Mouse (Mus musculus) liver, adult 2 months (tissue): ENCODE results near the gene Abcc12. TPM values are rescaled to one million over a fixed set of nuclear protein-coding genes. Genes with fewer than 3 reads are reported as not detected.

Source experiments
- DNase-seq: peaks from one replicate; pipeline ENCODE4 v3.0.0-alpha.2; 2011; ENCODE audit warnings: low read depth, low spot score; ENCODE audit errors: extremely low read depth
- H3K27ac ChIP-seq: fragments of 200-500 bp; replicated peaks from 2 replicates; pipeline ENCODE4 v1.5.1; 2012; ENCODE audit warnings: low read depth, mild to moderate bottlenecking, control low read depth, inconsistent platforms, low read length; ENCODE audit not compliant: insufficient read depth
- H3K27me3 ChIP-seq: fragments of 200-500 bp; 2 replicates; pipeline ENCODE4 v1.6.1; 2012; ENCODE audit warnings: mild to moderate bottlenecking, moderate library complexity, low read length, inconsistent platforms; ENCODE audit not compliant: control insufficient read depth, insufficient read depth
- H3K36me3 ChIP-seq: fragments of 200-500 bp; 2 replicates; pipeline ENCODE4 v1.6.1; 2012; ENCODE audit warnings: low read length, inconsistent platforms; ENCODE audit not compliant: control insufficient read depth, insufficient read depth
- H3K4me1 ChIP-seq: fragments of 200-500 bp; 2 replicates; pipeline ENCODE4 v1.6.1; 2011; ENCODE audit warnings: low read length; ENCODE audit not compliant: control insufficient read depth, insufficient read depth
- H3K4me3 ChIP-seq: fragments of 200-500 bp; 2 replicates; pipeline ENCODE4 v1.5.1; 2011; ENCODE audit warnings: low read depth, mild to moderate bottlenecking, control low read depth, low read length, moderate library complexity; ENCODE audit not compliant: insufficient read depth
- H3K79me2 ChIP-seq: fragments of 200-500 bp; 2 replicates; pipeline ENCODE4 v1.6.1; 2012; ENCODE audit warnings: inconsistent platforms, mild to moderate bottlenecking, low read length, moderate library complexity; ENCODE audit not compliant: control insufficient read depth, insufficient read depth
- H3K9ac ChIP-seq: fragments of 200-500 bp; 2 replicates; pipeline ENCODE4 v1.6.1; 2012; ENCODE audit warnings: low read depth, mild to moderate bottlenecking, control low read depth, inconsistent platforms, low read length
- CTCF ChIP-seq: fragments of 200-500 bp; IDR thresholded peaks from 2 replicates; pipeline ENCODE4 v1.5.1; 2011; ENCODE audit warnings: low read depth, low read length, control low read depth
- POLR2A ChIP-seq: fragments of 200-500 bp; IDR thresholded peaks from 2 replicates; pipeline ENCODE4 v1.6.1; 2011; ENCODE audit warnings: low read length, control low read depth; ENCODE audit not compliant: insufficient read depth; ENCODE audit errors: extremely low read depth
- WGBS: fragments of 180-500 bp; shearing (Covaris S2); methylation state at CpG from one replicate; pipeline ENCODE4 v1.1.7; 2018; 5-methylcytosine and 5-hydroxymethylcytosine counted together
- polyA plus RNA-seq: library from polyadenylated mRNA; depleted of rRNA; stranded (reverse); fragments of >200 nt; gene quantifications from 2 replicates; pipeline ENCODE4 v1.2.3, GENCODE M21; 2012
- total RNA-seq: library from RNA; depleted of rRNA; stranded (reverse); fragments of >200 nt; gene quantifications from 2 replicates; pipeline ENCODE4 v1.2.3, GENCODE M21; 2014

Abcc12 gene
- total and polyA plus RNA-seq, 2 experiments = 0.18 to 0.21 TPM

DNA sequence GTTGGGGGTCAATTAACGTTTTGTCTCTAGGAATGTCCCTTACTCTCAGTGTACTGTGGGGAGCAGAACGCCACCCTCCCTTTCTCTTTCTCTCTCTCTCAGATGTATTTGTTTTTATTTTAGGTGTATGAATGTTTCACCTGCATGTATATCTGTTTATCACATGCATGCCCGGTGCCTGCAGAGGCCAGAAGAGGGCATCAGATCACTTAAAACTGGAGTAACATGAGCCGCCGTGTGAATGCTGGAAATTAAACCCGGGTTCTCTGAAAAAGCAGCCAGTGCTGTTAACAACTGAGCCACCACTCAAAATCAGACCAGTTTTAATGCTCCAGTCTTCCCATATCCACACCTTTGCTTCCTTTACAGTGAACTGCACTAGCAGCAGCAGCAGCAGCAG is 6.2 kb upstream of the Abcc12 start:
- Histone ChIP-seq H3K9ac (peak overlapping the region; percentile 32; the same call in 1 of the 2 replicates), H3K27ac (no peak overlapping the region), H3K27me3 (no peaks in the 10 kb centered on the region), H3K79me2 (peaks cover 3% of the 10 kb centered on the region; the same call in 1 of the 2 replicates), H3K4me3 (no peak overlapping the region), H3K4me1 (peaks cover 3% of the 10 kb centered on the region; the same call in 1 of the 2 replicates), H3K36me3 (no peaks in the 10 kb centered on the region)
- 41% methylated on average over 6 of the region's 6 CpGs for WGBS
- DNase-seq = peak; percentile 59
- TF ChIP-seq CTCF (peak; percentile 65), POLR2A (no peak)

DNA sequence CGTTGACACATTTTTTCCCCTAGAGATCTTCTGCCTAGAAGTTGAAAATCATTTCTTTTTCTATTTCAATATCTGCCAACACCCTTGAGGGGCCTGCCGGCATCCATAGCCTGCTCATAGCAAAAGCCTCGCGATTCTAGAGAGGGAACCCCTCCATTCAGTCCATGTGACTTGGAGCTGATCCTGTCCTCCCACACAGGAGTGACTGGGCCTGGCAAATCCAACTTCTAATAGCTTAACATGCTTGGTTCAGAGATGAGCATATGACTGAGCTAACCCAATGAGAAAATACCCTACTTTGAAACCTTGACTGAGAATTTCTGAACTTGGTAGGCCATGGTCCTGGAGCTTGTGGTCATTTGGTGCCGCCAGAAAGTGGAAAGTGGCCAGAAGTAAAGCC is 5.6 kb upstream of the Abcc12 start:
- Histone ChIP-seq H3K79me2 (peaks cover 3% of the 10 kb centered on the region; the same call in 1 of the 2 replicates), H3K36me3 (no peaks in the 10 kb centered on the region), H3K4me3 (no peak overlapping the region), H3K4me1 (peaks cover 3% of the 10 kb centered on the region; the same call in 1 of the 2 replicates), H3K27me3 (no peaks in the 10 kb centered on the region), H3K27ac (no peak overlapping the region), H3K9ac (no peak overlapping the region)
- TF ChIP-seq POLR2A (no peak), CTCF (no peak)
- DNase-seq = no peak
- WGBS = 40% methylated on average over 5 of the region's 5 CpGs

DNA sequence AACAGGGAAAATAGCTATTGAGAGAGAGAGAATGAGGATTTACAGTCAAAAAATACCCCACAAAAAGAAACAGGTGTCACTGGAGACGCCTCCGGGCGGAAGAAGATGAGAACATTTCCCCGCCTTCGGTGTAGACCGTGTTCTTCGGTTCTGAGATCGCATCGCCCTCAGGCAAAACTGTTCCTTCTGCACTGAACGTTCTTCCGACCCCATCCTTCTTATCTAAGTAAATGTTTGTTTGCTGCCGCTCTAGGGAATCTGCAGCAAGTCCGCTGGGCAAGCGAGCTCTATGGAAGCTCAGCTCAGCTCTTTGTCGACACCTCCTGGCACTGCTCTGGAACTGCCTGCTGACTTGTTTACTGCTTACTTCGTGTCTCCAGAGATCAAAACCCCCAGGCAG is 5.0 kb upstream of the Abcc12 start:
- 1% methylated on average over 16 of the region's 16 CpGs for WGBS
- 0 out of 2 replicates have a peak overlapping the region, but pooled peaks have one; percentile 8 for H3K9ac ChIP-seq
- no peaks in the 10 kb centered on the region for H3K36me3 ChIP-seq
- H3K79me2 ChIP-seq = peaks cover 3% of the 10 kb centered on the region; the same call in 1 of the 2 replicates
- peak overlapping the region; percentile 13; the same call in 1 of the 2 replicates for H3K4me3 ChIP-seq
- TF ChIP-seq POLR2A (no peak), CTCF (peak; percentile 98)
- H3K4me1 ChIP-seq = peaks cover 3% of the 10 kb centered on the region; the same call in 1 of the 2 replicates
- no peaks in the 10 kb centered on the region for H3K27me3 ChIP-seq
- peak; percentile 76 for DNase-seq
- no peak overlapping the region for H3K27ac ChIP-seq

DNA sequence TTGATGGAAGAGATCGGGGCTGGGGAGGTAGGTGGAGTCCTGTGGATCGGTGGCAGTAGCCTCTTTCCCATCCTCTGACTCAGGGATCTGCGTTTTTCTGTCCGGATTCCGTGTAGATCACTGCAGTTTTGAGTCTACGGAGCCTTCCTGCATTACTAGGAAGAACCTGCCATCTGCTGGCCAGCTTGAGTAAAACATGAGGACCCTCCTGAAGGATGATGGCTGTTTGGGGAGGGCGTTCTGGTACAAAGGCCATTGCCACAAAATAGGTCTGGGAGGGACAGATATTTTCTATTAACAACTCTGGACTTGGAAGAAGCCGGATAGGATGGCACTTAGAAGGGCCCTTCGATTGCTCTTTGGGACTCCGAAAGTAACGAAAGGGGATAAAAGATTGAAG is 4.6 kb upstream of the Abcc12 start:
- Histone ChIP-seq H3K4me3 (no peak overlapping the region), H3K27me3 (no peaks in the 10 kb centered on the region), H3K79me2 (peaks cover 3% of the 10 kb centered on the region; the same call in 1 of the 2 replicates), H3K27ac (no peak overlapping the region), H3K36me3 (no peaks in the 10 kb centered on the region), H3K4me1 (peaks cover 3% of the 10 kb centered on the region; the same call in 1 of the 2 replicates), H3K9ac (no peak overlapping the region)
- DNase-seq = peak; percentile 65
- 3% methylated on average over 11 of the region's 11 CpGs for WGBS
- TF ChIP-seq POLR2A = no peak
- TF ChIP-seq CTCF = peak; percentile 60; the same call in 1 of the 2 replicates

DNA sequence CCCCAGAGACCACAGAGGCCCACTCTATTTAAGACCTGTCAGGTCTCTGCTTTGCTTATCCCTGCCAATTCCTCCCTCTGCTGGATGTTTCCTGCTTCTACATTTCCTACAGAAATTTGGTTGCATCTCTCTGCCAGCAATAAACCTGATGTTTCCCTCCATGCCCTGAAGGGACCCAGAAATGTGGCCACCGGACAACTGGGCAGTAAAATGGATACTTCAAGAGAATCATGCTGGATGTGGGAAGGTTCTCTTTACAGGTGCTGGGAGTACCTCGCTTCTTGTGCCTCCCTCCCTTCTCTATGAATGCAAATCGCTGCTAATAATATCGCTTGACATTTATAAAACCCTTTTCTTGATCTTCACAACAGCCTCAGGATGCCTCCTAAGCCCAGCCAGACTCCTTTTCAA is 1.4 kb upstream of the Abcc12 start:
- no peak overlapping the region for H3K9ac ChIP-seq
- no peaks in the 10 kb centered on the region for H3K36me3 ChIP-seq
- TF ChIP-seq CTCF (no peak), POLR2A (no peak)
- no peak for DNase-seq
- H3K27me3 ChIP-seq = no peaks in the 10 kb centered on the region
- WGBS = 77% methylated on average over 4 of the region's 4 CpGs
- H3K27ac ChIP-seq = no peak overlapping the region
- H3K4me3 ChIP-seq = no peak overlapping the region
- peaks cover 2% of the 10 kb centered on the region; the same call in 1 of the 2 replicates for H3K4me1 ChIP-seq
- 0 out of 2 replicates have a peak, but pooled peaks cover 1% of the 10 kb centered on the region for H3K79me2 ChIP-seq

DNA sequence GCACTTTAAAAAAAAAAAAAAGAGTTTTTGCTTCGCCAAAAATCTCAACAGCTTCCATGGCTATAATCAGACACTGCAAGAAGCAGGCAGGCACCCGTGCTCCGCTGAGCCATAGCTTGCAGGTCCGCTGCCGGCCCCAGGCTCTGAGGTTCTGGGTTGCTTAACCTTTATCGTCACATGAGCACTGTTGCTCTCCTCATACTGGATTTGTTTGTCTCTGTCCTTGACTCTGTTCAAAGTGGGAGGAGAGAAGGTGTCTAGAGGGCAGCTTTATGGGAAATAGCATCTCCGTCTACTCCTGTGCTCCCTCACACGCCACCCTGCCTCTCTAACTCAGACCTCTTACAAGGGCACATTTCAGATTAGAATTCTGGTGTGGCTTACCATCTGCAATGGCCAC is 1.8 kb downstream of the Abcc12 start:
- Histone ChIP-seq H3K4me1 (no peaks in the 10 kb centered on the region), H3K79me2 (no peaks in the 10 kb centered on the region), H3K4me3 (no peak overlapping the region), H3K9ac (no peak overlapping the region), H3K27ac (no peak overlapping the region), H3K27me3 (no peaks in the 10 kb centered on the region), H3K36me3 (no peaks in the 10 kb centered on the region)
- DNase-seq = no peak
- no peak for TF ChIP-seq POLR2A
- TF ChIP-seq CTCF = no peak
- 59% methylated on average over 8 of the region's 8 CpGs for WGBS
